ENCODE assay signal across 11 mouse cellular contexts in genomic region chr14:120223528-120224201, GRCm38 (mm10). TPM values are rescaled to one million over a fixed set of nuclear protein-coding genes. Genes with fewer than 3 reads are reported as not detected.
DNase-seq lines count a peak whose midpoint lies in the region; ATAC-seq lines count a peak whose summit lies in the region.
"Had no signal": no experiment of that assay in that cellular context is flagged by ENCODE, and none has a peak within 500 bp of the region (broad histone marks: within the 10 kb centered on the region; RNA-seq: fewer than 3 reads in every experiment).

No protein-coding gene starts in this region.

- no peak overlapping the region for H3K4me2 ChIP-seq in hindbrain, embryonic 11.5 days (replicated peaks; ENCODE audit: low read depth, low read length)
- H3K4me2 ChIP-seq in embryonic facial prominence, embryonic 11.5 days (ENCODE audit: low read depth, low read length), result no peak overlapping the region
- H3K4me2 ChIP-seq: heart, embryonic 15.5 days had no signal

- H3K4me1 ChIP-seq in hindbrain, embryonic 11.5 days (replicated peaks; ENCODE audit: control insufficient read depth, insufficient read depth, low read length), result no peaks in the 10 kb centered on the region
- no peaks in the 10 kb centered on the region for H3K4me1 ChIP-seq in hindbrain, embryonic 10.5 days (replicated peaks)
- H3K4me1 ChIP-seq in embryonic facial prominence, embryonic 11.5 days (ENCODE audit: control insufficient read depth, insufficient read depth, low read length), result no peaks in the 10 kb centered on the region
- H3K4me1 ChIP-seq: heart, embryonic 15.5 days had no signal

- peak; percentile 30; the same call in 1 of the 2 replicates for ATAC-seq in hindbrain, embryonic 11.5 days (ENCODE audit: low FRiP score)
- ATAC-seq in embryonic facial prominence, embryonic 11.5 days (replicated peaks; ENCODE audit: insufficient number of reproducible peaks, low FRiP score, low TSS enrichment, low read depth), result peak; percentile 34; the same call in 1 of the 2 replicates
- ATAC-seq: activated CD4-positive, CD25-positive, alpha-beta regulatory T cell, adult 4 months; liver, postnatal 0 days had no signal

- H3K4me3 ChIP-seq in hindbrain, embryonic 11.5 days (ENCODE audit: low read depth, low read length), result no peak overlapping the region
- no peak overlapping the region for H3K4me3 ChIP-seq in hindbrain, embryonic 10.5 days
- no peak overlapping the region for H3K4me3 ChIP-seq in embryonic facial prominence, embryonic 11.5 days (ENCODE audit: low read depth, low read length)
- H3K4me3 ChIP-seq: heart, embryonic 15.5 days had no signal

- no peak for DNase-seq in hindbrain, embryonic 11.5 days (ENCODE audit: low spot score)
- DNase-seq in hindbrain, embryonic 10.5 days (ENCODE audit: low spot score), result no peak
- DNase-seq in R1 (ENCODE audit: low read depth, low spot score), result peak; percentile 39
- DNase-seq in embryonic facial prominence, embryonic 11.5 days (ENCODE audit: low spot score), result peak; percentile 34
- DNase-seq in lung, postnatal 10 days, result peak; percentile 53
- no peak for DNase-seq in left cerebral cortex, postnatal 25 days (ENCODE audit: low spot score in 2 of 2)
- no peak for DNase-seq in urinary bladder, postnatal 36 days (ENCODE audit: low spot score in 2 of 2)
- DNase-seq: liver, postnatal 0 days; thymus, postnatal 25 days had no signal

- H3K9ac ChIP-seq in hindbrain, embryonic 11.5 days (ENCODE audit: low read depth, low read length), result no peak overlapping the region
- no peak overlapping the region for H3K9ac ChIP-seq in embryonic facial prominence, embryonic 11.5 days (replicated peaks; ENCODE audit: low read length)
- H3K9ac ChIP-seq: heart, embryonic 15.5 days; liver, postnatal 0 days had no signal

- peaks cover 4% of the 10 kb centered on the region; the same call in 1 of the 2 replicates for H3K9me3 ChIP-seq in hindbrain, embryonic 11.5 days (ENCODE audit: control insufficient read depth, low read length)
- no peaks in the 10 kb centered on the region for H3K9me3 ChIP-seq in hindbrain, embryonic 10.5 days
- H3K9me3 ChIP-seq in embryonic facial prominence, embryonic 11.5 days (replicated peaks; ENCODE audit: control insufficient read depth, low read length), result no peaks in the 10 kb centered on the region
- H3K9me3 ChIP-seq: heart, embryonic 15.5 days had no signal

- no peak overlapping the region for H3K27ac ChIP-seq in hindbrain, embryonic 11.5 days (ENCODE audit: low read depth, low read length)
- H3K27ac ChIP-seq in hindbrain, embryonic 10.5 days, result no peak overlapping the region
- H3K27ac ChIP-seq in embryonic facial prominence, embryonic 11.5 days (replicated peaks; ENCODE audit: low read depth, low read length), result peak overlapping the region; percentile 52
- H3K27ac ChIP-seq: heart, embryonic 15.5 days had no signal

- H3K27me3 ChIP-seq in hindbrain, embryonic 11.5 days (ENCODE audit: control insufficient read depth, insufficient read depth, low read length), result no peaks in the 10 kb centered on the region
- no peaks in the 10 kb centered on the region for H3K27me3 ChIP-seq in hindbrain, embryonic 10.5 days (ENCODE audit: insufficient read depth, poor library complexity, severe bottlenecking)
- H3K27me3 ChIP-seq in embryonic facial prominence, embryonic 11.5 days (ENCODE audit: control insufficient read depth, insufficient read depth, low read length), result no peaks in the 10 kb centered on the region
- H3K27me3 ChIP-seq: heart, embryonic 15.5 days had no signal

- 78% methylated on average over 14 of the region's 14 CpGs for WGBS in hindbrain, embryonic 11.5 days
- 81% methylated on average over 14 of the region's 14 CpGs for WGBS in hindbrain, embryonic 10.5 days
- WGBS in embryonic facial prominence, embryonic 11.5 days, result 75% methylated on average over 14 of the region's 14 CpGs

- H3K36me3 ChIP-seq in hindbrain, embryonic 11.5 days (ENCODE audit: control insufficient read depth, insufficient read depth, low read length), result no peaks in the 10 kb centered on the region
- H3K36me3 ChIP-seq in hindbrain, embryonic 10.5 days, result no peaks in the 10 kb centered on the region
- no peaks in the 10 kb centered on the region for H3K36me3 ChIP-seq in embryonic facial prominence, embryonic 11.5 days (replicated peaks; ENCODE audit: control insufficient read depth, insufficient read depth, low read depth, low read length)
- H3K36me3 ChIP-seq: heart, embryonic 15.5 days had no signal

- intact Hi-C loops in left cerebral cortex, postnatal 25 days (cut with DNase I), result no loop called here

RNA-seq across cellular contexts. Expression of gene Mbnl2, which starts 51.8 kb away (rescaled TPM):
- 44.7 and 50.1 TPM in 2 replicates for polyA plus RNA-seq in hindbrain, embryonic 11.5 days (2014; fragmentation: Nextera tagmentation; extraction: Ambion mirVana)
- polyA plus RNA-seq in hindbrain, embryonic 10.5 days (2016; fragmentation: Nextera tagmentation; extraction: Ambion mirVana), result 29.4 and 31.8 TPM in 2 replicates
- polyA plus RNA-seq in embryonic facial prominence, embryonic 11.5 days (2014; fragmentation: Nextera tagmentation; extraction: Ambion mirVana), result 74.3 and 76.0 TPM in 2 replicates
- 100 to 1,000 TPM; 244 to 245 TPM for total RNA-seq in left cerebral cortex, postnatal 25 days (2021)

Comparison
In these comparisons a context has a peak if more than half of its experiments do, and no peak if none do; other contexts are left out.
1. DNase-seq: peak in R1 (single experiment), embryonic facial prominence, embryonic 11.5 days (single experiment) and lung, postnatal 10 days (single experiment); none in hindbrain, embryonic 11.5 days (single experiment), hindbrain, embryonic 10.5 days (single experiment), left cerebral cortex, postnatal 25 days (0 of 2) and urinary bladder, postnatal 36 days (0 of 2).